Mouse (Mus musculus) forebrain, embryonic 15.5 days (tissue): Measurements from ENCODE around the gene Vangl2. TPM values are rescaled to one million over a fixed set of nuclear protein-coding genes. Genes with fewer than 3 reads are reported as not detected.
A peak's percentile ranks its signal among the peaks of the same experiment; 100 is the strongest.

Experiments
- ATAC-seq: fragments of 200-750 bp; cut with Nextera tagmentation; replicated peaks from 2 replicates; pipeline ENCODE4 v1.8.0; 2017; ENCODE audit warnings: mild to moderate bottlenecking, moderate TSS enrichment, moderate library complexity
- H3K27ac ChIP-seq: fragments of 300-500 bp; sonication (generic); replicated peaks from 2 replicates; pipeline ENCODE4 v1.5.1; 2015; ENCODE audit warnings: mild to moderate bottlenecking, inconsistent platforms
- H3K27me3 ChIP-seq: fragments of 300-500 bp; sonication (generic); 2 replicates; pipeline ENCODE4 v1.6.1; 2015; ENCODE audit warnings: inconsistent platforms
- H3K36me3 ChIP-seq: fragments of 300-500 bp; sonication (generic); 2 replicates; pipeline ENCODE4 v1.6.1; 2015; ENCODE audit warnings: mild to moderate bottlenecking, inconsistent platforms
- H3K4me1 ChIP-seq: fragments of 300-500 bp; sonication (generic); 2 replicates; pipeline ENCODE4 v1.6.1; 2015; ENCODE audit warnings: inconsistent platforms
- H3K4me2 ChIP-seq: fragments of 300-500 bp; sonication (generic); replicated peaks from 2 replicates; pipeline ENCODE4 v1.6.1; 2015; ENCODE audit warnings: mild to moderate bottlenecking, inconsistent platforms
- H3K4me3 ChIP-seq: fragments of 300-500 bp; sonication (generic); 2 replicates; pipeline ENCODE4 v1.5.1; 2015; ENCODE audit warnings: mild to moderate bottlenecking, inconsistent platforms
- H3K9ac ChIP-seq: fragments of 300-500 bp; sonication (generic); replicated peaks from 2 replicates; pipeline ENCODE4 v1.6.1; 2015; ENCODE audit warnings: mild to moderate bottlenecking, inconsistent platforms
- H3K9me3 ChIP-seq: fragments of 300-500 bp; sonication (generic); 2 replicates; pipeline ENCODE4 v1.6.1; 2016; ENCODE audit warnings: inconsistent platforms
- WGBS: fragments of 180-500 bp; shearing (Covaris S2); methylation state at CpG from one replicate; pipeline ENCODE4 v1.1.7; 2015; ENCODE audit warnings: mixed read lengths; 5-methylcytosine and 5-hydroxymethylcytosine counted together
- polyA plus RNA-seq: library from polyadenylated mRNA; unstranded; fragments of >200 nt; fragmentation: Nextera tagmentation; extraction: Ambion mirVana; gene quantifications from 2 replicates; pipeline ENCODE4 v1.2.1, GENCODE M21; 2015

Gene Vangl2
- 48.0 and 51.5 TPM in 2 replicates for polyA plus RNA-seq

- Histone ChIP-seq H3K4me3 (peak within 1 kb of the TSS; percentile 97), H3K4me2 (peak within 1 kb of the TSS; percentile 87), H3K4me1 (peaks cover 42% of the 10 kb centered on the region), H3K27ac (peak within 1 kb of the TSS; percentile 98), H3K9me3 (no peaks in the 10 kb centered on the region), H3K36me3 (no peaks in the 10 kb centered on the region), H3K27me3 (no peaks in the 10 kb centered on the region), H3K9ac (peak within 1 kb of the TSS; percentile 98)
- WGBS, result 17% methylated on average over 21 of the region's 21 CpGs
- ATAC-seq, result no peak
These were observed at the start of gene Vangl2 for GRCm38 (mm10) chr1:172028394-172029275. Gene Vangl2 (minus strand): TSS chr1:172028444.

GRCm38 (mm10) chr1:172077981-172078380, 49.7 kb upstream of the Vangl2 start:
- H3K27ac ChIP-seq, result no peak overlapping the region
- no peaks in the 10 kb centered on the region for H3K9me3 ChIP-seq
- no peaks in the 10 kb centered on the region for H3K27me3 ChIP-seq
- H3K4me1 ChIP-seq, result peaks cover 9% of the 10 kb centered on the region
- no peak overlapping the region for H3K4me2 ChIP-seq
- H3K4me3 ChIP-seq, result no peak overlapping the region
- WGBS, result 75% methylated on average over 5 of the region's 5 CpGs
- peaks cover 66% of the 10 kb centered on the region for H3K36me3 ChIP-seq
- ATAC-seq, result no peak
- no peak overlapping the region for H3K9ac ChIP-seq

GRCm38 (mm10) chr1:172072604-172073003, 44.4 kb upstream of the Vangl2 start:
- H3K27me3 ChIP-seq, result no peaks in the 10 kb centered on the region
- no peaks in the 10 kb centered on the region for H3K9me3 ChIP-seq
- ATAC-seq, result no peak
- peaks cover 95% of the 10 kb centered on the region for H3K36me3 ChIP-seq
- peaks cover 7% of the 10 kb centered on the region; the same call in 1 of the 2 replicates for H3K4me1 ChIP-seq
- WGBS, result 96% methylated on average over 7 of the region's 7 CpGs
- no peak overlapping the region for H3K4me3 ChIP-seq
- H3K4me2 ChIP-seq, result no peak overlapping the region
- H3K27ac ChIP-seq, result peak overlapping the region; percentile 60; the same call in 1 of the 2 replicates
- no peak overlapping the region for H3K9ac ChIP-seq

DNA sequence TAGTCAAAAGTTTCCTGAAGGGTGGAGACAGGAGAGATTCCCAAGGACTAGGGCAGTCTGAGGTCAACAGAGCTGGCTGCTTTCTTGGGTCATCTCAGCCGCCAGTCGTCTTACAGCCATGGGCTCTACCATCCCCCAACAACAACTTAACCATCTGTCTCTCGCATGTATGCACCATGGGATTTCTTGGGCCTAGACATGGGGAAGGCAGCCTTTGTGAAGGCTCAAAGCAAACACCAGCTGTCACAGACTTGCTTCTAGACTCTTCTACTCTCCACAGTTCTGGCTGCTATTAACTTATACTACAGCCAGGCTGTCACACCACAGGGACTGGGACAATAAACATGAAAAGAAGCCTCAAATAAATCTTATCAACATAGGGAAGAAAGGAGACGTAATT, 43.3 kb upstream of the Vangl2 start:
- H3K4me2 ChIP-seq, result no peak overlapping the region
- H3K36me3 ChIP-seq, result peaks cover 98% of the 10 kb centered on the region
- no peak overlapping the region for H3K4me3 ChIP-seq
- WGBS, result 51% methylated on average over 4 of the region's 4 CpGs
- H3K27me3 ChIP-seq, result no peaks in the 10 kb centered on the region
- H3K9ac ChIP-seq, result no peak overlapping the region
- peak overlapping the region; percentile 60 for H3K27ac ChIP-seq
- peak; percentile 76 for ATAC-seq
- peaks cover 7% of the 10 kb centered on the region; the same call in 1 of the 2 replicates for H3K4me1 ChIP-seq
- H3K9me3 ChIP-seq, result no peaks in the 10 kb centered on the region

- Histone ChIP-seq H3K27me3 (no peaks in the 10 kb centered on the region), H3K4me2 (no peak overlapping the region), H3K4me1 (peaks cover 7% of the 10 kb centered on the region; the same call in 1 of the 2 replicates), H3K36me3 (peaks cover 98% of the 10 kb centered on the region), H3K4me3 (no peak overlapping the region), H3K27ac (no peak overlapping the region), H3K9ac (no peak overlapping the region), H3K9me3 (no peaks in the 10 kb centered on the region)
- WGBS, result 86% methylated on average over 6 of the region's 6 CpGs
- no peak for ATAC-seq
These were observed 42.0 kb upstream of the Vangl2 start for GRCm38 (mm10) chr1:172070227-172070626.

- Histone ChIP-seq H3K4me1 (peaks cover 22% of the 10 kb centered on the region), H3K9me3 (no peaks in the 10 kb centered on the region), H3K27me3 (no peaks in the 10 kb centered on the region), H3K9ac (no peak overlapping the region), H3K36me3 (peaks cover 51% of the 10 kb centered on the region), H3K4me2 (no peak overlapping the region), H3K4me3 (no peak overlapping the region), H3K27ac (peak overlapping the region; percentile 49)
- WGBS, result 63% methylated on average over 13 of the region's 13 CpGs
- peak; percentile 53 for ATAC-seq
These were observed 36.4 kb upstream of the Vangl2 start for GRCm38 (mm10) chr1:172064613-172065141.

GRCm38 (mm10) chr1:172063291-172064023, 35.2 kb upstream of the Vangl2 start:
- H3K4me1 ChIP-seq, result peaks cover 32% of the 10 kb centered on the region
- H3K4me3 ChIP-seq, result no peak overlapping the region
- no peaks in the 10 kb centered on the region for H3K27me3 ChIP-seq
- no peaks in the 10 kb centered on the region for H3K9me3 ChIP-seq
- H3K36me3 ChIP-seq, result peaks cover 39% of the 10 kb centered on the region
- 62% methylated on average over 4 of the region's 4 CpGs for WGBS
- no peak overlapping the region for H3K9ac ChIP-seq
- ATAC-seq, result no peak
- H3K27ac ChIP-seq, result no peak overlapping the region
- H3K4me2 ChIP-seq, result no peak overlapping the region

DNA sequence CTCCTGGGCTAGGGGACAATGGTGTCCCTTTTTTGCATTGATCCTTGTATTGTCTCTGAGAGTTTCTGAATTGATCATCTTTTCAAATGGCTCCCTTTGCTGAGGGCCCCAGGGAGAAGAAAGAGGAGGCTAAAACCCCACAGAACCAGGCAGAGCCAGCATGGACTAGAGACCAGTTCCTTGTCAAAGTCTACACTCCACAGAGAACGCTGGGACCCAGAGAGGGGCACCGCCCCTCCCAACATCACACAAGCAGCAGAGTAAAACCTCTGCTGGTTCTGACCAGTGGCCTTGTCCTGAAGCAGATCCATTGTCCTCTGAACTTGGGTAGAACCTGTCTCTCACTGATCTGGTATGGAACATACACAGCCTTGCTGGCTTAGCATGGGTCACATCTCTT, 33.9 kb upstream of the Vangl2 start:
- ATAC-seq, result no peak
- no peak overlapping the region for H3K4me2 ChIP-seq
- H3K27ac ChIP-seq, result no peak overlapping the region
- H3K36me3 ChIP-seq, result peaks cover 25% of the 10 kb centered on the region
- WGBS, result 78% methylated on average over 2 of the region's 2 CpGs
- no peak overlapping the region for H3K9ac ChIP-seq
- peaks cover 46% of the 10 kb centered on the region for H3K4me1 ChIP-seq
- H3K27me3 ChIP-seq, result no peaks in the 10 kb centered on the region
- H3K9me3 ChIP-seq, result no peaks in the 10 kb centered on the region
- H3K4me3 ChIP-seq, result no peak overlapping the region

DNA sequence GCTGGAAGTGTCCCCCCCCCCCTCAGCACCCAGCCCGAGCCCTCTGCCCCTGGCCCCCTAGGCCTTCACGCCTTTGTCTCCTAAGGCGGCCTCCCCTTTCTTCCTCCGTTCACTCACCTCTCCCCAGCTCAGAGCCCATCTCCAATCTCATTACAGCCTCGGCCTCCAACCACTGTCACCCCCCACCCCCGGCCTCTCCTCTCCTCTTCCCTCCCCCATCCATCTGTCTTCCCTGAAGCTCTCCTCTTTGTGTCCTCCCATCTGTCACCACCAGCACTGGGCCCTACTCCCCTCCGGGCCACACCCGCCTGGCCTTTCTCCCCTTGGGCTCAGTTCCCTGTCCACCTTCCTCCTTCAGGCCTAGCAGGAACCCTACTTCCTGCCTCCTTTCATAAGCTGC, 33.0 kb upstream of the Vangl2 start:
- Histone ChIP-seq H3K9me3 (no peaks in the 10 kb centered on the region), H3K4me2 (no peak overlapping the region), H3K9ac (no peak overlapping the region), H3K27ac (peak overlapping the region; percentile 63), H3K4me1 (peaks cover 55% of the 10 kb centered on the region), H3K36me3 (peaks cover 16% of the 10 kb centered on the region), H3K27me3 (no peaks in the 10 kb centered on the region), H3K4me3 (no peak overlapping the region)
- peak; percentile 13; the same call in 1 of the 2 replicates for ATAC-seq
- 23% methylated on average over 8 of the region's 8 CpGs for WGBS

GRCm38 (mm10) chr1:172060659-172061058, 32.4 kb upstream of the Vangl2 start:
- Histone ChIP-seq H3K4me1 (peaks cover 57% of the 10 kb centered on the region), H3K9ac (no peak overlapping the region), H3K9me3 (no peaks in the 10 kb centered on the region), H3K4me3 (no peak overlapping the region), H3K36me3 (peaks cover 12% of the 10 kb centered on the region; the same call in 1 of the 2 replicates), H3K27me3 (no peaks in the 10 kb centered on the region), H3K4me2 (no peak overlapping the region), H3K27ac (peak overlapping the region; percentile 63)
- 34% methylated on average over 4 of the region's 4 CpGs for WGBS
- peak; percentile 33; the same call in 1 of the 2 replicates for ATAC-seq

DNA sequence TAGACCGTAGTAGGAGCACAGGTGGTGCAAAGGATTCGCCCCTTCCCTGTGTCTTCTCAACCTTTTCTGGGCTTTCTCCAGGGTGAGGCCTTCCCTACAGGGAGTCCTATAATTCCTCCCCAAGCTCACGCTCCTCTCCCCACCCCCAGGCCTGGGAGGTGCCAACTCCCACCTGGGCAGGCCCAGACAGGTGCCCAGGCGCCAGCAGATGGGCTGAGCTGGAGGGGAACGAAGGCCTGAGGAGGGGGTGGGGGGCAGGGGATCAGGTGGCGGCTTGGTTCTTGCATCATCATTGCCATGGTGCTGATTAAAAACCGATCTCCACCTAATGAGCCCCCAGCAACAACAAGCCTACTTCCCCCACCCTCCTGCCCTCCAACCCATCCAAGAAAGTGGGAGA, 30.6 kb upstream of the Vangl2 start:
- no peak overlapping the region for H3K9ac ChIP-seq
- no peak for ATAC-seq
- WGBS, result 49% methylated on average over 7 of the region's 7 CpGs
- no peak overlapping the region for H3K4me3 ChIP-seq
- no peak overlapping the region for H3K4me2 ChIP-seq
- no peaks in the 10 kb centered on the region for H3K36me3 ChIP-seq
- no peaks in the 10 kb centered on the region for H3K9me3 ChIP-seq
- peak overlapping the region; percentile 74 for H3K27ac ChIP-seq
- peaks cover 56% of the 10 kb centered on the region for H3K4me1 ChIP-seq
- 0 out of 2 replicates have a peak, but pooled peaks cover 2% of the 10 kb centered on the region for H3K27me3 ChIP-seq

DNA sequence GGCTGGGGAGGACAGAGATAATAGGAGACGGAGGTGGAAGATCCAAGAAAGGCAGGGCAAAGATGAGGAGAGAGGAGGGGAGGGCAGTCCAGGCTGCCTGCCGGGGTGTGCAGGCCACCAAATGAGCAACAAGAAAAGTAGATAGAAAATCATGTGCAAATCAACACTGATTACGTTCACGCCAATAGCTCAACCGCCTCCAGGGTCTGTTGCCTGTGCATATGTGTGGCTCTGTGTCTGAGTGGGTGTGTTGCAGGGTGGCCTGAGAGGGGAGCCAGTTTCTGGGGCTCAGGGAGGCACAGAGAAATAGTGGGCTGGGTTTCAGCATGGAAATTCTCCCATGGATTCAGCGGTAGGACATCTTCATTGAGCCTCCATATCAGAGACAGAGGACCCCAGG, 30.1 kb upstream of the Vangl2 start:
- H3K4me1 ChIP-seq, result peaks cover 62% of the 10 kb centered on the region
- H3K27me3 ChIP-seq, result 0 out of 2 replicates have a peak, but pooled peaks cover 7% of the 10 kb centered on the region
- 45% methylated on average over 6 of the region's 6 CpGs for WGBS
- H3K36me3 ChIP-seq, result no peaks in the 10 kb centered on the region
- no peak overlapping the region for H3K9ac ChIP-seq
- H3K4me3 ChIP-seq, result no peak overlapping the region
- no peak for ATAC-seq
- H3K9me3 ChIP-seq, result no peaks in the 10 kb centered on the region
- peak overlapping the region; percentile 74 for H3K27ac ChIP-seq
- H3K4me2 ChIP-seq, result no peak overlapping the region
